Mouse (Mus musculus) hindlimb bud, embryonic 11.5 days (tissue): ENCODE results near the gene Atp6v1a.

Experiments
- DNase-seq: peaks from one replicate; pipeline ENCODE4 v3.0.0-alpha.2; 2012; ENCODE audit warnings: low read depth, low spot score; ENCODE audit errors: extremely low spot score

The Atp6v1a gene

GRCm38 (mm10) chr16:44063025-44063894, 76.2 kb downstream of the Atp6v1a start, which contains the start of gene Gramd1c:
TSS of gene Gramd1c (minus strand) at chr16:44063345.
- peak; percentile 39 for DNase-seq

DNA sequence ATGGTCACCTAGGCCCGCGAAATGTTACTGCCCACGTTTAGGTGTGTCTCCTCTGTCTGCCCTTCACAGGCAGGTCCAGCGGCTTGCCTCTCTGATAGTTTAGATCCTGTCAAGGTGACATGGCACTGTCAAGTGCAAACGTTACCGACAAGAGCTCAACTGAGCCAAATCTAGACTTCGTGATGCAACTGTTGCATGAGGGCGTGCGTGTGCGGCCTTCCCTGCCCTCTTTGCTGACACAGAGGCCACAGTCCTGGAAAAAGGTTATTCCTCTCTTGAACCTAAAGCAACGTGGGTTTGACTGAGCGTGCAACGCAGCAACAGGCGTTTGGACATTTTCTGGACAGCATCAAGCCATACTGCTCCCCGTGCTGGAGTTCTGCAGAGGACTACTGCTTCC, 78.2 kb downstream of the Atp6v1a start:
- no peak for DNase-seq

DNA sequence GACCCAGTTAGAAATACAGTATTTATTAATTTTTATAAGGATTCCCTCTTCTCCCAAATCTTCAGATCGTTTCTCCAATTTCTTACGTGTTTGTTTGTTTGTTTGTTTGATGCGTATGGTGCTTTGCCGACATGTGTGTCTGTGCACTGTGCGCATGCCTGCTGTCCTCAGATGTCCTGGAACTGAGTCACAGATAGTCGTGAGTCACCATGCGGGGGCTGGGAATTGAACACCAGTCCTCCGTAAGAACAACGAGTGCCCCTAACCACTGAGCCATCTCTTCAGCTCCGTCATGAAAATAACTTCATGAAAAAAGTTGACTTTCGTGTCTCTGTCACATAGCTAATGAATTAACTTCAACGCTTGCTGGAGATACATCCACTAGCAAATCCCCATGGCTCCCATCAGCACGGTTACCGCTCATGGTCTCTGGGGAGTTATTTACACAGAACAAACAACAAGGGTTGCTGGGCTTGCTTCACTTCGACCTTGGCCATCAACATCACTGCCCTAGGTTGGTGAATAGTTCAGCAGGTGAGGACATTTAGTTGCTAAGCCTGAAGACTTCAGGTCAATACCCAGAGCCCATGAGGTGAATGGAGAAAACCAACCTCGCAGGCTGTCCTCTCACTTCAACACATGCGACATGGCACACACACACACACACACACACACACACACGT, 78.8 kb downstream of the Atp6v1a start:
- no peak for DNase-seq

- DNase-seq = peak; percentile 61
These were observed 80.8 kb downstream of the Atp6v1a start for GRCm38 (mm10) chr16:44058745-44059144.

- DNase-seq = no peak
These were observed 83.7 kb downstream of the Atp6v1a start for GRCm38 (mm10) chr16:44055766-44056165.

GRCm38 (mm10) chr16:44053265-44053664, 86.2 kb downstream of the Atp6v1a start:
- DNase-seq = peak; percentile 33

GRCm38 (mm10) chr16:44052390-44052789, 87.1 kb downstream of the Atp6v1a start:
- DNase-seq = no peak

- no peak for DNase-seq
These were observed 89.4 kb downstream of the Atp6v1a start for GRCm38 (mm10) chr16:44050139-44050538.

DNA sequence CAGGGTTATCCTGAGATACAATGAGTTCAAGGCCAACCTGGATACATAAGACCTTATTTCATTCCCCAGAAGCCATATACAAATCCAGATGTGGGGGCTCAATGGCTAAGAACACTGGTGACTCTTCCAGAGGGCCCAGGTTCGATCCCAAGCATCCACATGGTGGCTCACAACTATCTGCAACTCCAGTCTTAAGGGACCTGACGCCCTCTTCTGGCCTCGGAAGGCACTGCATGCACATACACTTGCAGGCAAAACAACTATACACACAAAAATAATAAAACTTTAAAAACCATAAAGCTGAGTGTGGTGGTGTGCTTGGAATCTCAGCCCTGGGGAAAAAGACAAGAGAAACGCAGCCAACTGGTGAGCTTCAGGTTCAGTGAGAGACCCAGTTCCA, 100.4 kb downstream of the Atp6v1a start:
- no peak for DNase-seq
